Mouse (Mus musculus): ENCODE results near the gene Abraxas2.

Gene Abraxas2

DNA sequence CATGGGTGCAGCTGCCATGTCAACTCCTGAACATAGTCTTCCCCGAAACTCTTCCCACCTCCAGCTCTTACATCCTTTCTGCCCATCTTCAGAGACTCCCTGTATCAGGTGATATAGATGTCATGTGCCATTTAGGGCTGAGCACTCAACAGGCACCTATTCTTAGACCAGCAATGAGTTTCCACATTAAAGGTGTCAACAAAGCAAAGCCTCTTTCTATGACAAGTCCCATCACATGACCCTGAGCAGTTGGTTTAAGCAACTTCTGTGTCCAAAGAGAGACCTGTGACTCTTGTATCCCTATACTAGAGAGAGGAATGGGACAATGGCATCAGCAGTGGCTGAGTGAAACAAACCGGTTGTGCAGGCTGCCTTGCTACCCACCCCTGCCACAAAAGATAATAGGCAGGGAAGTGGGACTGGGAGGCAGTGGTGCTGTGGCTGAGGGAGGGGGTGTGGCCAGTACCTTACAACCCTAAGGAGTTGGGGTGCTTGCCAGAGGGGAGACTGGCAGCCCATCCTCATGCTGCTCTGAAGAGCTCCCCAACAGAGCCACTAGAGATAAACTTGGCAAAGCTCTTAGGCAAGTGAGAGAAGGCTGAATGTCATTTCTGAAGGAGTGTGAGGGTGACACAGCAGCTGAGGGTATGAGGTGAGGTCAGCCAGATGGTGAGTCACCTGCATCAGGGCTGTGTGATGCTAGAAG is 42.0 kb downstream of the Abraxas2 start:
- DNase-seq = no peak

GRCm38 (mm10) chr7:132903796-132904195 is 44.8 kb downstream of the Abraxas2 start:
- DNase-seq = no peak

GRCm38 (mm10) chr7:132921971-132922370 is 62.9 kb downstream of the Abraxas2 start:
- DNase-seq = no peak

DNA sequence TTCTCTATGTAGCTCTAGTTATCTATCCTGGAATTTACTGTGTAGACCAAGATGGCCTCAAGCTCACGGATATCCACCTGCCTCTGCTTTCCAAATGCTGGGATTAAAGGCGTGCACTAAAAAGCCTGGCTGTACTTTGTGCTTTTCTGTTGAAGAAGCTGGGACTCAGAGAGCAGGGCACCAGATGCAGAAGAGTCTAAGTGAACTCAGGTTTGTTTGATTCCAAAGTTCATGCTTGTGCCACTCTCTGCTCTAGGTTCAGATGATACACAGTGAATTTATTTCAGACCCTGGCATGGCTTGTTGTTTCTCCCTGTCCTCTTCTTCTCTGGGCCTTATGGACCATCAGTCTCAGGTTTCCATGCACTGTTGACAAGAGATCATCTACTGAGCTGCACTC is 66.2 kb downstream of the Abraxas2 start:
- no peak for DNase-seq

DNA sequence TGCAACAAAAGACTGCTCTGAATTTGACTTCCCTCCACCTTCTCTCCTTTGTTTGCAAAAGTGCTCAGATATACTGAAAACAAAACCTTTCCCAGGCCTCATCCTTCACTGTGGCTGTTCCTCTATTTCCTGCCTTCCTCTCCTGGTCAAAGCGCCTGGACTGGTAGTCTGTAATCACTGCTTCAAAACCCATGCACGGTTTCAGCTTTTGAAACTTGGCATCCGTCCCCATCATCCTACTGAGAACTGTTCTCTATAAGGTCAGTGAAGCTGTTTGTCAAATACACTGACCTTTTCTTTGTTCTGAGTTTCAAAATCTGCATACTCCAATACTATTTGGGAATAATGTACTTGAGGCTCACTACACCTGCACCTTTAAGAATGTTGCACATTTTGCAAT is 68.2 kb downstream of the Abraxas2 start:
- no peak for DNase-seq

- peak; percentile 19 for DNase-seq
Observed at GRCm38 (mm10) chr7:132930055-132930454, 71.0 kb downstream of the Abraxas2 start.

- DNase-seq = peak; percentile 99
Observed at GRCm38 (mm10) chr7:132930850-132931559, 72.0 kb downstream of the Abraxas2 start, which contains the start of gene Zranb1. Gene Zranb1 (plus strand): TSS chr7:132931142.

GRCm38 (mm10) chr7:132931560-132932351 is 72.7 kb downstream of the Abraxas2 start:
- no peak for DNase-seq

GRCm38 (mm10) chr7:132933331-132933730 is 74.3 kb downstream of the Abraxas2 start:
- no peak for DNase-seq
